Mouse (Mus musculus): ENCODE data around the gene Zfhx3. TPM values are rescaled to one million over a fixed set of nuclear protein-coding genes. Genes with fewer than 3 reads are reported as not detected.

The Zfhx3 gene
- polyA plus RNA-seq, 1 experiment from 2014 or later = 2.4 TPM

GRCm38 (mm10) chr8:108908066-108908465 is 965.6 kb downstream of the Zfhx3 start:
- H3K36me3 ChIP-seq (ENCODE audit: control insufficient read depth, insufficient read depth) = no peaks in the 10 kb centered on the region
- 85% methylated on average over 9 of the region's 9 CpGs for WGBS
- no peak for TF ChIP-seq CTCF (IDR thresholded peaks at IDR 0.05; ENCODE audit: low read depth)
- no peak overlapping the region for H3K9ac ChIP-seq (ENCODE audit: low read depth, low read length)
- no peak for ATAC-seq
- no peak overlapping the region for H3K4me3 ChIP-seq (ENCODE audit: low read depth, low read length)
- H3K4me2 ChIP-seq (replicated peaks; ENCODE audit: low read depth) = no peak overlapping the region
- 0 out of 2 replicates have a peak, but pooled peaks cover 2% of the 10 kb centered on the region for H3K4me1 ChIP-seq (replicated peaks; ENCODE audit: control insufficient read depth, insufficient read depth, low read length)
- H3K27ac ChIP-seq (ENCODE audit: low read depth, low read length) = no peak overlapping the region
- H3K9me3 ChIP-seq (ENCODE audit: control insufficient read depth) = no peaks in the 10 kb centered on the region
- no peaks in the 10 kb centered on the region for H3K27me3 ChIP-seq (replicated peaks; ENCODE audit: control insufficient read depth, insufficient read depth, low read length)

GRCm38 (mm10) chr8:108908540-108908939 is 966.1 kb downstream of the Zfhx3 start:
- Histone ChIP-seq H3K4me1 (replicated peaks; ENCODE audit: control insufficient read depth, insufficient read depth, low read length) (0 out of 2 replicates have a peak, but pooled peaks cover 2% of the 10 kb centered on the region), H3K27me3 (replicated peaks; ENCODE audit: control insufficient read depth, insufficient read depth, low read length) (no peaks in the 10 kb centered on the region), H3K27ac (ENCODE audit: low read depth, low read length) (no peak overlapping the region), H3K4me3 (ENCODE audit: low read depth, low read length) (no peak overlapping the region), H3K9me3 (ENCODE audit: control insufficient read depth) (no peaks in the 10 kb centered on the region), H3K4me2 (replicated peaks; ENCODE audit: low read depth) (no peak overlapping the region), H3K36me3 (ENCODE audit: control insufficient read depth, insufficient read depth) (no peaks in the 10 kb centered on the region), H3K9ac (ENCODE audit: low read depth, low read length) (no peak overlapping the region)
- WGBS = 92% methylated on average over 16 of the region's 16 CpGs
- no peak for TF ChIP-seq CTCF (IDR thresholded peaks at IDR 0.05; ENCODE audit: low read depth)
- no peak for ATAC-seq

GRCm38 (mm10) chr8:108909035-108909434 is 966.6 kb downstream of the Zfhx3 start:
- Histone ChIP-seq H3K4me3 (ENCODE audit: low read depth, low read length) (no peak overlapping the region), H3K27me3 (replicated peaks; ENCODE audit: control insufficient read depth, insufficient read depth, low read length) (no peaks in the 10 kb centered on the region), H3K9me3 (ENCODE audit: control insufficient read depth) (no peaks in the 10 kb centered on the region), H3K4me2 (replicated peaks; ENCODE audit: low read depth) (no peak overlapping the region), H3K36me3 (ENCODE audit: control insufficient read depth, insufficient read depth) (no peaks in the 10 kb centered on the region), H3K4me1 (replicated peaks; ENCODE audit: control insufficient read depth, insufficient read depth, low read length) (0 out of 2 replicates have a peak, but pooled peaks cover 2% of the 10 kb centered on the region), H3K27ac (ENCODE audit: low read depth, low read length) (no peak overlapping the region), H3K9ac (ENCODE audit: low read depth, low read length) (no peak overlapping the region)
- TF ChIP-seq CTCF (IDR thresholded peaks at IDR 0.05; ENCODE audit: low read depth) = no peak
- 80% methylated on average over 9 of the region's 9 CpGs for WGBS
- no peak for ATAC-seq

GRCm38 (mm10) chr8:108909455-108909854 is 967.0 kb downstream of the Zfhx3 start:
- H3K4me3 ChIP-seq (ENCODE audit: low read depth, low read length) = no peak overlapping the region
- TF ChIP-seq CTCF (IDR thresholded peaks at IDR 0.05; ENCODE audit: low read depth) = no peak
- 79% methylated on average over 2 of the region's 2 CpGs for WGBS
- H3K27ac ChIP-seq (ENCODE audit: low read depth, low read length) = no peak overlapping the region
- no peaks in the 10 kb centered on the region for H3K36me3 ChIP-seq (ENCODE audit: control insufficient read depth, insufficient read depth)
- no peak overlapping the region for H3K4me2 ChIP-seq (replicated peaks; ENCODE audit: low read depth)
- H3K27me3 ChIP-seq (replicated peaks; ENCODE audit: control insufficient read depth, insufficient read depth, low read length) = no peaks in the 10 kb centered on the region
- no peak for ATAC-seq
- H3K4me1 ChIP-seq (replicated peaks; ENCODE audit: control insufficient read depth, insufficient read depth, low read length) = no peaks in the 10 kb centered on the region
- H3K9me3 ChIP-seq (ENCODE audit: control insufficient read depth) = no peaks in the 10 kb centered on the region
- H3K9ac ChIP-seq (ENCODE audit: low read depth, low read length) = no peak overlapping the region

GRCm38 (mm10) chr8:108910843-108911242 is 968.4 kb downstream of the Zfhx3 start:
- Histone ChIP-seq H3K9ac (ENCODE audit: low read depth, low read length) (no peak overlapping the region), H3K36me3 (ENCODE audit: control insufficient read depth, insufficient read depth) (no peaks in the 10 kb centered on the region), H3K27ac (ENCODE audit: low read depth, low read length) (no peak overlapping the region), H3K4me1 (replicated peaks; ENCODE audit: control insufficient read depth, insufficient read depth, low read length) (0 out of 2 replicates have a peak, but pooled peaks cover under 1% of the 10 kb centered on the region), H3K4me2 (replicated peaks; ENCODE audit: low read depth) (no peak overlapping the region), H3K27me3 (replicated peaks; ENCODE audit: control insufficient read depth, insufficient read depth, low read length) (no peaks in the 10 kb centered on the region), H3K9me3 (ENCODE audit: control insufficient read depth) (no peaks in the 10 kb centered on the region), H3K4me3 (ENCODE audit: low read depth, low read length) (no peak overlapping the region)
- WGBS = 78% methylated on average over 12 of the region's 12 CpGs
- ATAC-seq = no peak
- no peak for TF ChIP-seq CTCF (IDR thresholded peaks at IDR 0.05; ENCODE audit: low read depth)

- 13% methylated on average over 6 of the region's 6 CpGs for WGBS
- H3K4me3 ChIP-seq (ENCODE audit: low read depth, low read length) = no peak overlapping the region
- 0 out of 2 replicates have a peak, but pooled peaks have one; percentile 20 for ATAC-seq
- H3K4me1 ChIP-seq (replicated peaks; ENCODE audit: control insufficient read depth, insufficient read depth, low read length) = 0 out of 2 replicates have a peak, but pooled peaks cover 3% of the 10 kb centered on the region
- H3K36me3 ChIP-seq (ENCODE audit: control insufficient read depth, insufficient read depth) = no peaks in the 10 kb centered on the region
- H3K9ac ChIP-seq (ENCODE audit: low read depth, low read length) = no peak overlapping the region
- no peaks in the 10 kb centered on the region for H3K27me3 ChIP-seq (replicated peaks; ENCODE audit: control insufficient read depth, insufficient read depth, low read length)
- no peak overlapping the region for H3K4me2 ChIP-seq (replicated peaks; ENCODE audit: low read depth)
- H3K27ac ChIP-seq (ENCODE audit: low read depth, low read length) = no peak overlapping the region
- TF ChIP-seq CTCF (IDR thresholded peaks at IDR 0.05; ENCODE audit: low read depth) = peak; percentile 97
- H3K9me3 ChIP-seq (ENCODE audit: control insufficient read depth) = no peaks in the 10 kb centered on the region
These were observed 969.1 kb downstream of the Zfhx3 start for GRCm38 (mm10) chr8:108911511-108911910.

- 0 out of 2 replicates have a peak, but pooled peaks cover 3% of the 10 kb centered on the region for H3K4me1 ChIP-seq (replicated peaks; ENCODE audit: control insufficient read depth, insufficient read depth, low read length)
- no peak overlapping the region for H3K4me3 ChIP-seq (ENCODE audit: low read depth, low read length)
- 87% methylated on average over 7 of the region's 7 CpGs for WGBS
- no peaks in the 10 kb centered on the region for H3K36me3 ChIP-seq (ENCODE audit: control insufficient read depth, insufficient read depth)
- no peak overlapping the region for H3K27ac ChIP-seq (ENCODE audit: low read depth, low read length)
- H3K9ac ChIP-seq (ENCODE audit: low read depth, low read length) = no peak overlapping the region
- no peak for TF ChIP-seq CTCF (IDR thresholded peaks at IDR 0.05; ENCODE audit: low read depth)
- H3K4me2 ChIP-seq (replicated peaks; ENCODE audit: low read depth) = no peak overlapping the region
- H3K27me3 ChIP-seq (replicated peaks; ENCODE audit: control insufficient read depth, insufficient read depth, low read length) = no peaks in the 10 kb centered on the region
- H3K9me3 ChIP-seq (ENCODE audit: control insufficient read depth) = no peaks in the 10 kb centered on the region
- no peak for ATAC-seq
These were observed 970.6 kb downstream of the Zfhx3 start for GRCm38 (mm10) chr8:108912998-108913397.

All from intestine, postnatal 0 days (tissue).